In the genomic region with DNA sequence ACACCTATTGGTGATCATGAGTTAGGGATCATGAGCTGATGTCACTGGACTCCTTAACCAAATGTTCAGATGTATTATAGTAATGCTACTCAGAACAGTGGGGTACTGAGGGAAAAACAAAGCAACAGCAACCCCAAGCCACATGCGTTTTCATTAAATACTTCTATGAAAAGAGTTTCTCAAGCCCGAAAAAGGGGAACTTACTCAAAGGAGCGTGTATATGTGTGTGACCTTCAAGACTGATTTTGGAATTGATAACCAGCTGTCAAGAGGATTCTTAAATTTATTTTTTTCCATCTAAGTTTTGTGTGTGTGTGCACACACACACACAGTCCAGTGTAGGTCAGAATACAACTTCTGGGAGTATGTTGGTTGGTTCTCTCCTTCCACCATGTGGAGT, we compare ENCODE assay signal across 26 mouse cellular contexts.
"Had no signal": no experiment of that assay in that cellular context is flagged by ENCODE, and none has a peak within 500 bp of the region (broad histone marks: within the 10 kb centered on the region; RNA-seq: fewer than 3 reads in every experiment).

No protein-coding gene starts in this region.

- ATAC-seq: forebrain, embryonic 13.5 days; forebrain, embryonic 14.5 days; forebrain, embryonic 15.5 days; forebrain, embryonic 16.5 days; forebrain, postnatal 0 days had no signal

- H3K27ac ChIP-seq: embryonic facial prominence, embryonic 10.5 days; embryonic facial prominence, embryonic 12.5 days; embryonic facial prominence, embryonic 13.5 days; embryonic facial prominence, embryonic 15.5 days; forebrain, embryonic 10.5 days; forebrain, embryonic 12.5 days; forebrain, embryonic 13.5 days; forebrain, embryonic 15.5 days; gastrocnemius, adult 2 months; heart, embryonic 10.5 days had no signal

- H3K9ac ChIP-seq: embryonic facial prominence, embryonic 12.5 days; embryonic facial prominence, embryonic 13.5 days; embryonic facial prominence, embryonic 15.5 days; forebrain, embryonic 12.5 days; forebrain, embryonic 13.5 days; forebrain, embryonic 15.5 days; forebrain, postnatal 0 days had no signal

- H3K27me3 ChIP-seq: embryonic facial prominence, embryonic 12.5 days; embryonic facial prominence, embryonic 13.5 days; embryonic facial prominence, embryonic 15.5 days; forebrain, embryonic 12.5 days; forebrain, embryonic 13.5 days; forebrain, embryonic 15.5 days had no signal

- H3K4me1 ChIP-seq: embryonic facial prominence, embryonic 10.5 days; embryonic facial prominence, embryonic 12.5 days; embryonic facial prominence, embryonic 13.5 days; forebrain, embryonic 10.5 days; forebrain, embryonic 12.5 days; forebrain, embryonic 13.5 days; forebrain, embryonic 15.5 days; heart, embryonic 10.5 days had no signal

- H3K36me3 ChIP-seq: embryonic facial prominence, embryonic 10.5 days; embryonic facial prominence, embryonic 12.5 days; embryonic facial prominence, embryonic 13.5 days; embryonic facial prominence, embryonic 15.5 days; forebrain, embryonic 10.5 days; forebrain, embryonic 12.5 days; forebrain, embryonic 15.5 days; heart, embryonic 10.5 days had no signal

- DNase-seq: cerebellum, adult 9-10 months; cerebellum, adult 9-11 months; cerebellum, postnatal 10 days; cerebellum, postnatal 14 days; cerebellum, postnatal 25 days; cerebellum, postnatal 36 days; embryo, embryonic 11 days; forebrain, postnatal 0 days; gastrocnemius, adult 2 months; gastrocnemius, postnatal 14 days; gastrocnemius, postnatal 25 days; gastrocnemius, postnatal 36 days; heart, adult 11 months; heart, adult 18-20 months had no signal

- H3K4me3 ChIP-seq: embryonic facial prominence, embryonic 10.5 days; embryonic facial prominence, embryonic 12.5 days; embryonic facial prominence, embryonic 13.5 days; embryonic facial prominence, embryonic 15.5 days; erythroblast, embryonic 14.5 days; forebrain, embryonic 10.5 days; forebrain, embryonic 12.5 days; forebrain, embryonic 13.5 days; forebrain, embryonic 15.5 days; gastrocnemius, adult 2 months; heart, embryonic 10.5 days had no signal

- H3K9me3 ChIP-seq: embryonic facial prominence, embryonic 10.5 days; embryonic facial prominence, embryonic 12.5 days; embryonic facial prominence, embryonic 13.5 days; embryonic facial prominence, embryonic 15.5 days; forebrain, embryonic 10.5 days; forebrain, embryonic 12.5 days; forebrain, embryonic 13.5 days; forebrain, embryonic 15.5 days; heart, embryonic 10.5 days had no signal
